Mouse (Mus musculus): Measurements from ENCODE around the gene H2-Ab1. TPM values are rescaled to one million over a fixed set of nuclear protein-coding genes. Genes with fewer than 3 reads are reported as not detected.

H2-Ab1 gene
- polyA plus RNA-seq, 1 experiment from 2014 or later, result 4.2 TPM

- H3K4me3 ChIP-seq, result no peak overlapping the region
- WGBS, result 75% methylated on average over 6 of the region's 6 CpGs
- peaks cover 9% of the 10 kb centered on the region; the same call in 1 of the 2 replicates for H3K9me3 ChIP-seq
- no peaks in the 10 kb centered on the region for H3K36me3 ChIP-seq
- no peaks in the 10 kb centered on the region for H3K27me3 ChIP-seq
- no peak overlapping the region for H3K4me2 ChIP-seq (replicated peaks)
- ATAC-seq (ENCODE audit: low FRiP score, low read depth), result no peak
- no peaks in the 10 kb centered on the region for H3K4me1 ChIP-seq
- H3K27ac ChIP-seq, result no peak overlapping the region
- no peak overlapping the region for H3K9ac ChIP-seq
Measured at GRCm38 (mm10) chr17:34240916-34241315, 16.6 kb upstream of the H2-Ab1 start.

GRCm38 (mm10) chr17:34244656-34245055, 12.8 kb upstream of the H2-Ab1 start:
- Histone ChIP-seq H3K4me1 (no peaks in the 10 kb centered on the region), H3K27ac (no peak overlapping the region), H3K36me3 (no peaks in the 10 kb centered on the region), H3K4me3 (no peak overlapping the region), H3K4me2 (replicated peaks) (no peak overlapping the region), H3K9me3 (peaks cover 9% of the 10 kb centered on the region; the same call in 1 of the 2 replicates), H3K9ac (no peak overlapping the region), H3K27me3 (peaks cover 6% of the 10 kb centered on the region; the same call in 1 of the 2 replicates)
- ATAC-seq (ENCODE audit: low FRiP score, low read depth), result no peak
- WGBS, result 70% methylated on average over 4 of the region's 4 CpGs

- WGBS, result 81% methylated on average over 3 of the region's 3 CpGs
- peaks cover 3% of the 10 kb centered on the region; the same call in 1 of the 2 replicates for H3K9me3 ChIP-seq
- ATAC-seq (ENCODE audit: low FRiP score, low read depth), result no peak
- H3K4me2 ChIP-seq (replicated peaks), result no peak overlapping the region
- H3K4me3 ChIP-seq, result no peak overlapping the region
- H3K9ac ChIP-seq, result no peak overlapping the region
- H3K27ac ChIP-seq, result no peak overlapping the region
- H3K4me1 ChIP-seq, result no peaks in the 10 kb centered on the region
- H3K36me3 ChIP-seq, result no peaks in the 10 kb centered on the region
- peaks cover 6% of the 10 kb centered on the region; the same call in 1 of the 2 replicates for H3K27me3 ChIP-seq
Measured at GRCm38 (mm10) chr17:34247047-34247446, 10.4 kb upstream of the H2-Ab1 start.

DNA sequence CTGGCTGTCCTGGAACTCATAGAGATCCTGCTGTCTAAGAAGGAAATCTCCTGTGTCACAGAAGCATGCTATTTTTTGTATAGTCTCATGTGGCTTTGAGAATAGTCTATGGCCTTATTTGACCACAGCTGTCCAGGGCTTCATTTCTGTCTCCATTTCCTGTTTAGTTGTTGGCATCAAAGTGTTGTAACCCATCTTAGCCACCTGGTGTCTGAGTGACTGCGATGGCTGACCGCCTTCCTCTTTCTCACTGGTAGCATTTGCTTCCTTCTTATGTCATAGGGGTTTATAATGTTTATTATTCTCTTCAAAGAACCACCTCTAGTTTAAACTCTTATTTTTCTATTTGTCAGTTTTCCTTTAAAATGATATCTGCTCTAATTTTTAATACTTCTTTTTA, 8.7 kb upstream of the H2-Ab1 start:
- Histone ChIP-seq H3K27ac (no peak overlapping the region), H3K4me2 (replicated peaks) (no peak overlapping the region), H3K27me3 (peaks cover 6% of the 10 kb centered on the region; the same call in 1 of the 2 replicates), H3K4me1 (no peaks in the 10 kb centered on the region), H3K4me3 (no peak overlapping the region), H3K36me3 (no peaks in the 10 kb centered on the region), H3K9ac (no peak overlapping the region), H3K9me3 (no peaks in the 10 kb centered on the region)
- 68% methylated on average over 2 of the region's 2 CpGs for WGBS
- no peak for ATAC-seq (ENCODE audit: low FRiP score, low read depth)

GRCm38 (mm10) chr17:34249361-34249760, 8.1 kb upstream of the H2-Ab1 start:
- ATAC-seq (ENCODE audit: low FRiP score, low read depth), result no peak

DNA sequence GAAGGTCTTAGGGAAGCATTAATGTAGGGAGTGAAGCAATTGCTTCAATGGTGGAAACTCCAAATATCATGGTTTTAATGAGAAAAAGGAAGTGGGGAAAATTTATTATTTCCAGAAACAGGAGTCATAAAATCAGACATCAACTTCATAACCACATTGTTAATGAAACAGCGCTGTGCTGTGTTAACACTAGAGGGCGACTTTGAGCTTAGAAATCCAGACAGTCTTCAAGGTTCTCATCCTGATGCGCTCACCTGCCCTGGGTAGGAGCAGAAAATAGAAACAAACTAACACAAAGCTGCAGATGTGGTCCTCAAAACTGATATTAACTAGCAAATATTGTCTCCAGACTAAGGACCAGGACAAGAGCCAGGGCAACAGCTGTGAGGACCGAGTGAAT, 7.6 kb upstream of the H2-Ab1 start:
- WGBS, result 18% methylated on average over 4 of the region's 4 CpGs
- H3K9ac ChIP-seq, result no peak overlapping the region
- peaks cover 6% of the 10 kb centered on the region; the same call in 1 of the 2 replicates for H3K27me3 ChIP-seq
- no peaks in the 10 kb centered on the region for H3K4me1 ChIP-seq
- H3K27ac ChIP-seq, result no peak overlapping the region
- H3K9me3 ChIP-seq, result no peaks in the 10 kb centered on the region
- no peaks in the 10 kb centered on the region for H3K36me3 ChIP-seq
- H3K4me3 ChIP-seq, result no peak overlapping the region
- ATAC-seq (ENCODE audit: low FRiP score, low read depth), result no peak
- no peak overlapping the region for H3K4me2 ChIP-seq (replicated peaks)

More at GRCm38 (mm10) chr17:34249361-34249760, 8.1 kb upstream of the H2-Ab1 start:
- no peak overlapping the region for H3K9ac ChIP-seq
- no peaks in the 10 kb centered on the region for H3K4me1 ChIP-seq
- H3K36me3 ChIP-seq, result no peaks in the 10 kb centered on the region
- 45% methylated on average over 3 of the region's 3 CpGs for WGBS
- peaks cover 6% of the 10 kb centered on the region; the same call in 1 of the 2 replicates for H3K27me3 ChIP-seq
- H3K4me2 ChIP-seq (replicated peaks), result no peak overlapping the region
- H3K9me3 ChIP-seq, result no peaks in the 10 kb centered on the region
- no peak overlapping the region for H3K4me3 ChIP-seq
- no peak overlapping the region for H3K27ac ChIP-seq

GRCm38 (mm10) chr17:34251666-34252065, 5.8 kb upstream of the H2-Ab1 start:
- no peaks in the 10 kb centered on the region for H3K36me3 ChIP-seq
- H3K4me2 ChIP-seq (replicated peaks), result no peak overlapping the region
- H3K27ac ChIP-seq, result no peak overlapping the region
- no peak overlapping the region for H3K9ac ChIP-seq
- peaks cover 6% of the 10 kb centered on the region; the same call in 1 of the 2 replicates for H3K27me3 ChIP-seq
- ATAC-seq (ENCODE audit: low FRiP score, low read depth), result no peak
- 65% methylated on average over 4 of the region's 4 CpGs for WGBS
- no peaks in the 10 kb centered on the region for H3K9me3 ChIP-seq
- no peaks in the 10 kb centered on the region for H3K4me1 ChIP-seq
- H3K4me3 ChIP-seq, result no peak overlapping the region

GRCm38 (mm10) chr17:34256501-34256900, 988 bp upstream of the H2-Ab1 start:
- Histone ChIP-seq H3K27ac (no peak overlapping the region), H3K4me1 (no peaks in the 10 kb centered on the region), H3K9ac (no peak overlapping the region), H3K4me3 (no peak overlapping the region), H3K36me3 (no peaks in the 10 kb centered on the region), H3K27me3 (peaks cover 17% of the 10 kb centered on the region), H3K4me2 (replicated peaks) (no peak overlapping the region), H3K9me3 (no peaks in the 10 kb centered on the region)
- no peak for ATAC-seq (ENCODE audit: low FRiP score, low read depth)
- WGBS, result 76% methylated on average over 5 of the region's 5 CpGs

GRCm38 (mm10) chr17:34260551-34260950, 3.1 kb downstream of the H2-Ab1 start:
- no peaks in the 10 kb centered on the region for H3K36me3 ChIP-seq
- H3K9ac ChIP-seq, result no peak overlapping the region
- H3K27me3 ChIP-seq, result peaks cover 52% of the 10 kb centered on the region
- H3K4me3 ChIP-seq, result no peak overlapping the region
- WGBS, result 67% methylated on average over 5 of the region's 5 CpGs
- no peak for ATAC-seq (ENCODE audit: low FRiP score, low read depth)
- no peaks in the 10 kb centered on the region for H3K9me3 ChIP-seq
- H3K4me2 ChIP-seq (replicated peaks), result no peak overlapping the region
- no peak overlapping the region for H3K27ac ChIP-seq
- H3K4me1 ChIP-seq, result peaks cover 18% of the 10 kb centered on the region

DNA sequence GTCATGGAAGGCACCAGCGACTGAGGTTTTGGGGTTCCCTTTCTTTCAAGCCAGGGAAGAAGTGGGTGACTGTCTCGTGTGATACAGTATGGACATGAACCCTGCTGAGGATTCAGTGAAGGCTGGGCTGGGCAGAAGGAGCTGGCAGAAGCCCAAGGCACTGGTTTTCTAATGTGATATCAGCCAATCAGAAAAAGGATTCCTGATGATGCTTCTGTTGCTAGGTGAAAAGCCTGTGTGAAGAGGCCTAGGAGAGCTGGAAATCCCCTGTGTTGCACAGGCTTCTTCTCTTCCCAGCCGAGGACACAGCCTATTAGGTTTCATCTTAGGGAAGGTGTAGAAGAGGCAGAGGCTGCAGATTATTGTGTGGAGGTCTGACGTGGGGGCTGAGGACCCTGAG, 4.0 kb downstream of the H2-Ab1 start:
- no peak overlapping the region for H3K9ac ChIP-seq
- H3K4me3 ChIP-seq, result no peak overlapping the region
- H3K4me1 ChIP-seq, result peaks cover 18% of the 10 kb centered on the region
- H3K4me2 ChIP-seq (replicated peaks), result no peak overlapping the region
- no peak overlapping the region for H3K27ac ChIP-seq
- H3K9me3 ChIP-seq, result no peaks in the 10 kb centered on the region
- no peak for ATAC-seq (ENCODE audit: low FRiP score, low read depth)
- H3K36me3 ChIP-seq, result no peaks in the 10 kb centered on the region
- H3K27me3 ChIP-seq, result peaks cover 58% of the 10 kb centered on the region
- 28% methylated on average over 4 of the region's 4 CpGs for WGBS

- Histone ChIP-seq H3K27ac (no peak overlapping the region), H3K36me3 (no peaks in the 10 kb centered on the region), H3K4me1 (peaks cover 18% of the 10 kb centered on the region), H3K27me3 (peaks cover 56% of the 10 kb centered on the region), H3K9ac (no peak overlapping the region), H3K4me2 (replicated peaks) (peak overlapping the region; percentile 96), H3K4me3 (peak overlapping the region; percentile 52), H3K9me3 (no peaks in the 10 kb centered on the region)
- 0% methylated on average over 8 of the region's 8 CpGs for WGBS
- ATAC-seq (ENCODE audit: low FRiP score, low read depth), result peak; percentile 88
Measured at GRCm38 (mm10) chr17:34263068-34263467, 5.6 kb downstream of the H2-Ab1 start.

- peaks cover 18% of the 10 kb centered on the region for H3K4me1 ChIP-seq
- H3K4me2 ChIP-seq (replicated peaks), result peak overlapping the region; percentile 96
- 6% methylated on average over 14 of the region's 14 CpGs for WGBS
- no peak overlapping the region for H3K27ac ChIP-seq
- no peaks in the 10 kb centered on the region for H3K9me3 ChIP-seq
- H3K36me3 ChIP-seq, result no peaks in the 10 kb centered on the region
- H3K4me3 ChIP-seq, result peak overlapping the region; percentile 52
- no peak overlapping the region for H3K9ac ChIP-seq
- no peak for ATAC-seq (ENCODE audit: low FRiP score, low read depth)
- peaks cover 47% of the 10 kb centered on the region for H3K27me3 ChIP-seq
Measured at GRCm38 (mm10) chr17:34263811-34264371, 6.4 kb downstream of the H2-Ab1 start.
